Mouse (Mus musculus) megakaryocyte, adult 5-6 weeks (primary cell): ENCODE data around the gene Cav3. TPM values are rescaled to one million over a fixed set of nuclear protein-coding genes. Genes with fewer than 3 reads are reported as not detected.

Experiments
- ATAC-seq: 2 replicates; pipeline ENCODE4 v1.8.0; 2016; ENCODE audit warnings: mild to moderate bottlenecking, inconsistent platforms; ENCODE audit not compliant: poor library complexity, severe bottlenecking
- total RNA-seq, 2 experiments: library from RNA; stranded (forward) in 1 of 2; stranded (reverse) in 1 of 2; fragments of 153-499, 151-499 nt in 1 of 2; fragments of 221-1000, 200-1000 nt in 1 of 2; gene quantifications; 2 replicates each; pipeline versions ENCODE4 v1.2.3 to v1.2.4; 2015 to 2017

Gene Cav3
- total RNA-seq, 2 experiments from 2014 or later = not detected

DNA sequence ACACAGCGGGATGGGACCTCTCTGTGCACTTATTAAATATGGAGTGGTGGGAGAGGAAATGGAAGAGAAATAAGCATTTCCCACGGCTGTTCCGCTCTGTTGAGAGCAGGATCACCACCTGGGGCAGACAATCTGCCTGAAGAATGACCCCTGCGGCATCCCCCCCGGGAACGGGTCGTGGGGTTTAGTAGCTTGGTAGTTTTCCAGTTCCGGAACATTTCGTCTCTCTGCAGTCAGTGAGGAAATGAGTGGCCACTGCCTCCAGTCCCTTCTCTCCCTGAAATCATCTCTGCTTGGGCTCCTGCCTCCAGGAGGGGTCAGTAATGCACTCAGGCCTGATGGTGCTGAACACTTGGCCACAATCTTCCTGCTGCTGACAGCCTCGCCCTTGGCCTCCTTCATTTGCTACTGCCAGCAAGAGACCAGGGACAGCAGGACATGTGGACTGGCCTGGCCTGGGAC, 35.3 kb downstream of the Cav3 start:
- ATAC-seq = no peak

DNA sequence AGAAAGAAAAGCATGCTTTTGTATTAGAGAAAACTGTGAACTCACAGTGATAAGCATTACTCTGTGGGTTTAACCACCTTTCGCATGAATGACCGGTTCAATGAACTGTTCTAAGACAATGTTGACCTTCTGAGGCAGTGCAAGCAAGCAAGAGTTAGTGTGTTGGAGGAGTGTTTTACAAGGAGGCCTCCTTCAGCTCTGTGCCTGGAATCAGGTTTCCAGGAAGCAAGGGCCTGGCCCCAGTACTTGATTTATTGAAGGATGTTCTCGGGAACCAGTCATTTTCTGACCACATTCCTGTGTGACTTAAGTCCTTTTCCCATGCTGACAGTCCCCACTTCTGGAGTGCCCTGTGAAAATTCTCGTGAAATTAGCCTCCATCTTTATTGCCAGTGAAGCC, 35.9 kb downstream of the Cav3 start:
- ATAC-seq = no peak

GRCm38 (mm10) chr6:112496291-112497060, 37.2 kb downstream of the Cav3 start:
- ATAC-seq = no peak

GRCm38 (mm10) chr6:112497456-112497855, 38.2 kb downstream of the Cav3 start:
- ATAC-seq = no peak

DNA sequence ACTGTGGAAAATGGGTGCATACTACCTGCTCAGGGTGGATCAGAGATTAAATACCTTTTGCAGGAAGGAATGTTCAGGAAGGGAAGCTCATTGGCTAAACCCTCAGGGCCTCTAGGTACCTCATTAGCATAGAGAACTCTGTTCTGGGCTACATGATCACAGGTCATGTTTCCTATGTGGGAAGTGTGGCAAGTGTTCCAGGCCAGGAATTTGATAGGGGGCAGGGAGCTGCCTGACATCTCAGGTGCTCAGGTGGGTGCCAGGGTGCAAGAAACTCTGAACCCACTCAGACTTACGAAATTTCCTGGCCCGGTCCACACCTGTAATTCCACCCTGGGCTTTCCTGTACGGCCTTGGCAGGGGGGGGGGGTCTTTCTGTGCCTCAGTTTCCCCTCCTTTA, 39.4 kb downstream of the Cav3 start:
- no peak for ATAC-seq

DNA sequence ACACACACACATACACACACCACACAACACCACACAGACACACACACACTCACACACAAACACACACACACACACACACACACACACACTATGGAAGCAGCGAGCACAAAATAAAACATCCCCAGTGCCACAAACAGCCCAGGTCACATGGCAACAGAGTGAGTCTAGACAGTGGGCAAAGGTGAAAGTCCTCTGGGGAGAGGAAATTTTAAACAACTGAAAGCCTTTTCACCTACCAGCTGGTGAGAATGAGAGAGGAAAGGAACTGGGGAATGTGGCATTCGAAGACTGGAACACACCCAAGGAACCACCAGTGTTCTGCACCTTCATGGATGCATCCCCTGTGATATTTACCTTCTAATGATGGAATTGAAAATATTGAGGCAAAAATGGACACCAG, 40.2 kb downstream of the Cav3 start:
- ATAC-seq = no peak

DNA sequence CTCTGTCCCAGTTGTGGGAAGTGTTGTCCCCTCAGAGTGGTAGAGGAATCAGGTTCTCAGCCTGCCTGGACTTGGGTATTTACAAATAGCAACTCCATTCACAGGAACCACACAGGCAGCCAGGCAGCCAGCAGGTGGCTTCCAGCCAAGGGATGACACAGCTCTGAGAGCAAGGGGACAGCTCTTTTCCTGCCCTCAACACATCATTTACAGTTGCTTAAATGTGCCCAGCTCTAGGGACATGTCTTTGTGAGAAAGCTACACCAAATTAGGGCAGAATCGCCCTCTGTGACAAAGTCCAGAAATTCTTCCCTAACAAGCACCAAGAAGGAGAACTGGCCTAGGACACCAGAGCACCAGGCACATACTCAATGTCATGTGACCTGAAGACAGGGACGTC, 41.9 kb downstream of the Cav3 start:
- ATAC-seq = no peak

DNA sequence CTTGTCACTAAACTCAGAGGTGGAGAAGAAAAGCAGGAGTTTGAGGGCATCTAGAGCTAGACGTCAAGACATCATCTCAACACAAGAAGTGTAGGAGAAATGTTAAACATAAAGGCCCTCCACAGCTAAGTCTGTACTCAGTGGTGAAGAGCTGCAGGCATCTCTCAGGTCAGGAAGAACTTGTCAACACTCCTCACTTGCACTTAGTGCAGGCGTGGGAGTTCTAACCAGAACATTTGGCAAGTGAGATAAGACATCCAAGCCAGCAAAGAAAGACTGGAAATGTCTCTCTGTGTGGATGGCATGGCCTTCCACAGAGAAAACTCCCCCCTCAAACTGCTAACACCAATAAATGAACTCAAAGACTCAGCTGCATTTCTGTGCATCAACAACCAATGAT, 48.3 kb downstream of the Cav3 start:
- no peak for ATAC-seq

DNA sequence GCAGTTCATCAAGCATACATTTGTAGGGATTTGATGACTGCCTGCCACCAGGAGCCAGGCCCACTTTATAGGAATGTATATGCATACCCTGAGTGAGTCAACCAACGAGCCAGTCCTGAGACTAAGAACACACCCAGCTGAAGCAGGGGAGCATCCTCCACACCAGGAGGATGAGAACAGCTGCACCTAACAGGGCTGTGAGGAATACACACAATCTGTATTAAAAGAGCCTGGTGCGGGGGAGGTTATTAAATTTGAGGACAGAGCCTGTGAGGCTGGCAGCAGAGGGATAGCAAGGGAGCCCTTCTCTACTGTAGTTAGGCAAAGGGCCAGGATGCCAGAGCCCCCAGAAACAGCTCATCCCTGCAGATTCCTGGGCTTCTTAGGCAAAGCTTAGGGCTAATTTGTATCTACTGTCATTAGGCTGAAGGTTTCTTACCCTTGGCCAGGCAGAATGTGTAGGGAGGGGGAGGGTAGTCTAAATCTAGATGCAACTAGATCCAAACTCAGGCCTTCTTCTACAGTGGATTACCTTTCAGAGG, 50.4 kb downstream of the Cav3 start:
- no peak for ATAC-seq

GRCm38 (mm10) chr6:112510346-112510745, 51.0 kb downstream of the Cav3 start:
- no peak for ATAC-seq

DNA sequence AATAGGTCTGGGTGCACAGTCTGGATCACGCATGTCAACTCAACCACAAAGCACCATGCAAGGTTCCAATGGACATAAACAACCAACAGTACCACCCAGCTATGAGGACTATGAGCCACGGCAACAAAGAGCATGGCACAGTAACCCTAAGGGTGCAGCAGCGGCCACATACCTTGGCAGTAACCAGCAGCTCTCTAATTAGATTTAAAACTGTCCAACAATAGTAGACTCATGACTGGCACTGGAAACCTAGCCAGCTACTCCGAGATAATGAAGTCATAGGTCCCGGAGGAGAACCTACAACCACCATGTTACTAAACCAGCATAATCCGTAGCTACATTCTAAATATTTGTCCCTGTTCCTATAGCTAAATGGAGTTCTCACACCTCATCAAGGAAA, 55.3 kb downstream of the Cav3 start:
- no peak for ATAC-seq

GRCm38 (mm10) chr6:112516496-112516895, 57.2 kb downstream of the Cav3 start:
- no peak for ATAC-seq

DNA sequence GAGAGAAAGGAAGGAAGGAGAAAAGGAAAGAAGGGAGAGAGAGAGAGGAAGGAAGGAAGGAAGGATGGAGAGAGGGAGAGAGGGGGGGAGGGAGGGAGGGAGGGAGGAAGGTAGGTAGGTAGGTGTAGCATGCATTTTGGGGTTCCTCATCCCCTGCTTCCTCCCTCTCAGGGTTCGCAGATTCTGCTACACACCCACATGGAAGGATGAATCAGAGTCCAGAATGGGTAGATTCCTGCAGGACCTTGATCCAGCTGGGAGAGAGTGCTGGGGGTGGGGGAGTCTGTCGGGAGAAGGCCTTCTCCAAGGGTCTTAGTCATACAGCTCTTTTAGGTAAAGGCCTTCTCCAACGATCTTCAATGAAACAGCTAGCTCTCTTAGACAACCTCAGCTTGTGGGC, 58.3 kb downstream of the Cav3 start:
- ATAC-seq = no peak

- ATAC-seq = no peak
Observed at GRCm38 (mm10) chr6:112517991-112518390, 58.7 kb downstream of the Cav3 start.

Other genes starting within 250 kb of the Cav3 start
- gene Lmcd1, start 185.7 kb upstream of the Cav3 start, total RNA-seq (2015) = 0.27 TPM in 1 of 2 replicates, not detected in the other
- gene Lmcd1, start 185.7 kb upstream of the Cav3 start, total RNA-seq (2017) = 0.11 and 0.20 TPM in 2 replicates
- gene Ssu2, start 71.5 kb upstream of the Cav3 start, total RNA-seq (2015) = not detected in 2 replicates
- not detected in 2 replicates for gene Ssu2, start 71.5 kb upstream of the Cav3 start, total RNA-seq (2017)
- not detected in 2 replicates for gene Oxtr, start 30.4 kb downstream of the Cav3 start, total RNA-seq (2015)
- 0.15 TPM in 1 of 2 replicates, not detected in the other for gene Oxtr, start 30.4 kb downstream of the Cav3 start, total RNA-seq (2017)
- gene Rad18, start 237.2 kb downstream of the Cav3 start, total RNA-seq (2015) = 21.1 and 24.8 TPM in 2 replicates
- 20.7 and 25.3 TPM in 2 replicates for gene Rad18, start 237.2 kb downstream of the Cav3 start, total RNA-seq (2017)